Mouse (Mus musculus) midbrain, embryonic 14.5 days (tissue): ENCODE data around the gene Optc. TPM values are rescaled to one million over a fixed set of nuclear protein-coding genes. Genes with fewer than 3 reads are reported as not detected.

ENCODE experiments used
- ATAC-seq: fragments of 200-750 bp; cut with Nextera tagmentation; 2 replicates; pipeline ENCODE4 v1.8.0; 2017; ENCODE audit warnings: moderate number of reproducible peaks, moderate library complexity; ENCODE audit not compliant: low FRiP score, low TSS enrichment
- DNase-seq: peaks from one replicate; pipeline ENCODE4 v3.0.0-alpha.2; 2015
- H3K27ac ChIP-seq: fragments of 300-500 bp; sonication (generic); replicated peaks from 2 replicates; pipeline ENCODE4 v1.5.1; 2014; ENCODE audit warnings: mild to moderate bottlenecking, low read depth, low read length, moderate library complexity
- H3K27me3 ChIP-seq: fragments of 300-500 bp; sonication (generic); 2 replicates; pipeline ENCODE4 v1.6.1; 2014; ENCODE audit warnings: low read length, control low read depth, mixed read lengths; ENCODE audit not compliant: control insufficient read depth, insufficient read depth
- H3K36me3 ChIP-seq: fragments of 300-500 bp; sonication (generic); 2 replicates; pipeline ENCODE4 v1.6.1; 2014; ENCODE audit warnings: low read length, control low read depth; ENCODE audit not compliant: control insufficient read depth, insufficient read depth
- H3K4me1 ChIP-seq: fragments of 300-500 bp; sonication (generic); 2 replicates; pipeline ENCODE4 v1.6.1; 2014; ENCODE audit warnings: mild to moderate bottlenecking, antibody characterized with exemption, low read length, control low read depth; ENCODE audit not compliant: control insufficient read depth, insufficient read depth
- H3K4me2 ChIP-seq: fragments of 300-500 bp; sonication (generic); 2 replicates; pipeline ENCODE4 v1.6.1; 2014; ENCODE audit warnings: mild to moderate bottlenecking, low read length, moderate library complexity
- H3K4me3 ChIP-seq: fragments of 300-500 bp; sonication (generic); replicated peaks from 2 replicates; pipeline ENCODE4 v1.5.1; 2014; ENCODE audit warnings: low read depth, low read length
- H3K9ac ChIP-seq: fragments of 300-500 bp; sonication (generic); replicated peaks from 2 replicates; pipeline ENCODE4 v1.6.1; 2014; ENCODE audit warnings: mild to moderate bottlenecking, low read length, moderate library complexity
- H3K9me3 ChIP-seq: fragments of 300-500 bp; sonication (generic); 2 replicates; pipeline ENCODE4 v1.6.1; 2016; ENCODE audit warnings: low read length, control low read depth, mixed read lengths; ENCODE audit not compliant: control insufficient read depth
- WGBS: fragments of 180-500 bp; shearing (Covaris S2); extraction: QIAGEN DNeasy Blood & Tissue Kit; methylation state at CpG from one replicate; pipeline ENCODE4 v1.1.7; 2014; 5-methylcytosine and 5-hydroxymethylcytosine counted together
- polyA plus RNA-seq: library from polyadenylated mRNA; unstranded; fragments of >200 nt; fragmentation: Nextera tagmentation; extraction: Ambion mirVana; gene quantifications from 2 replicates; pipeline ENCODE4 v1.2.1, GENCODE M21; 2014

Gene Optc
- polyA plus RNA-seq, 1 experiment from 2014 or later: 3.5 TPM

DNA sequence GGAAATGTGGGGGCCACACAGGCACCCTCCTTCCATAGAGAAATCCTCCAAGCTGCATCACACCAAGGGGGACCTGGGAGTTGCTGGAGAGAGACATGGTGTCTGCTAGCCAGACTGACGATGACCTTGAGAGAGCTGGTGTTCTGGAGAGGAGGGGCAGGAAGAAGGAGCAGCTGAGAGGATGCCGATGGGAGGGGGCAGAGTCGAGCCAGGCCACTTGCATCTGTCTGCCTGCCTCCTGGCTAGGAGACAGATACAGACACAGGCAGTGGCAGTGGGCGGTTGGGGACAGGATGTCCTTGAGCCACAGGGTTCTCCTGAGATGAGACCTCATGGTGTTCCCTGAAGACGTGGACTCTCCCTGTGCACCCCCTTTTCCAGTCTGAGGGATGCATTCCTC, 16.3 kb downstream of the Optc start:
- WGBS: 29% methylated on average over 5 of the region's 5 CpGs
- ATAC-seq (no peak), DNase-seq (no peak)
- Histone ChIP-seq H3K27me3 (no peaks in the 10 kb centered on the region), H3K9me3 (no peaks in the 10 kb centered on the region), H3K4me3 (no peak overlapping the region), H3K4me1 (peaks cover 43% of the 10 kb centered on the region), H3K9ac (no peak overlapping the region), H3K27ac (no peak overlapping the region), H3K4me2 (no peak overlapping the region), H3K36me3 (no peaks in the 10 kb centered on the region)

DNA sequence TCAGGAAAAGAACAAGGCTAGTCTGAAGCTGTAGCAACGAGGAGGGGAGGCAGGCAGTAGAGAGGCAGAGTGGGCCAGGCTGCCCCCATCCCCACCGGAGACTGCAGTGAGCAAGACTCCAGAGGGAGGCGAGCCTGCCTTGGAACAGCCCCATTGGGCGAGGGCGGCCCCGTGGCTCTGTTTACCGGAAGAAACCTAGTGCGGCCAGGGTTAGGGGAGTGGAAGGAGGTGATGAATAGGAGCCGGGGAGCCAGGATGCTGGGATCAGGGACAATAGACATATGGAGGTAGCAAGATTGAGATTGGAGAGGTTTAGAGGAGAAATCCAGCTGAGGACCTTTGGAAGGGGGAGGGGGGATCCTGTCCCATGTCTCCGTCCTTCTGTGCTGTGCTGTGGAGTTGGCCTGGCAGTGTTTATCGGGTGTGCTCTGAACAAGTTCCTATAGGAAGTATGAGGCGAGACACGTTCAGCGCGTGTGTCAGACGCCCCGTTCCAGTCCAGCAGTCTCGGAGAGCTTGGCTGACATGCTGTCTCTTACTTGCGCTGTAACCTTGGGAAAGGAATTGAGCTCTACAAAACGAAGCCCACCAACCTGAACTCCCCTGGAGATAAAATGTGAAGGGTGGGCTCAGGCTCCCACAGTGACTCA, 17.7 kb downstream of the Optc start:
- no peaks in the 10 kb centered on the region for H3K9me3 ChIP-seq
- peak overlapping the region; percentile 29; the same call in 1 of the 2 replicates for H3K9ac ChIP-seq
- H3K4me1 ChIP-seq: peaks cover 49% of the 10 kb centered on the region
- peak; percentile 50 for DNase-seq
- peak overlapping the region; percentile 43 for H3K4me2 ChIP-seq
- no peak; the same call in 1 of the 2 replicates for ATAC-seq
- no peaks in the 10 kb centered on the region for H3K36me3 ChIP-seq
- no peak overlapping the region for H3K4me3 ChIP-seq
- H3K27ac ChIP-seq: no peak overlapping the region
- no peaks in the 10 kb centered on the region for H3K27me3 ChIP-seq
- 15% methylated on average over 20 of the region's 20 CpGs for WGBS

DNA sequence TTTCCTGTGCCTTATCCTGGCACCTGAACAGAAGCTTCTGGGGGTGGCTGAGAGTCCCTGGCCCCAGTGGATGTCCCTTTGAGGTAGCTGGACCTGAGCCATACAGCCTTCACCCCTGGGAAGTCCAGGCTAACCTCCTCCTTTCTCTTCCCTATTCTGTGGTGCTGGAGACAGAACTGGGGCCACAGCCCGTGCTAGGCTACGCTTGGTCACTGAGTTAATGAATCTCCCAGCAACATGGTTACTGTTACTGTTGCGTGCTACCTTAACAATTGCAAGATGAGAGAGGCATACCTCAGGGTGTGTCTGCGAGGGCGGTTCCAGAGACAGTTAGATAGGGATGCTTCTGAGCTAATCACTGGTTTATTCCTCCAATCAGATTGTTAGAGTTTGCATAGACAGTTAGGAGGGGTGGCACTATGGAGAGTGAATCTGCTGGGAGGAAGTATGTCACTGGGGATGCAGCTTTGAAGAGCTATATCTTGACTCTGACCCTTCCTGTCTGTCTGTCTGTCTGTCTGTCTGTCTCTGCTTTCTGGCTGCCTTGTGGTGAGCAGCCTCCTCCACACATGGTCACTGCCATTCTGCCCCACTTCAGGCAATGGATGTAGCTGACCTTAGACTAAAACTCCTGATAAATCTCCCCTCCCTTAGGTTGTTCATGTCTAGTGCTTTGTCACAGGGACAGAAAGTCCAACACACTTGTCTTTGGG, 20.1 kb downstream of the Optc start:
- H3K36me3 ChIP-seq: no peaks in the 10 kb centered on the region
- DNase-seq (no peak), ATAC-seq (no peak)
- H3K4me1 ChIP-seq: peaks cover 44% of the 10 kb centered on the region
- H3K9ac ChIP-seq: no peak overlapping the region; the same call in 1 of the 2 replicates
- no peak overlapping the region for H3K4me3 ChIP-seq
- peak overlapping the region; percentile 5; the same call in 1 of the 2 replicates for H3K27ac ChIP-seq
- no peaks in the 10 kb centered on the region for H3K9me3 ChIP-seq
- no peaks in the 10 kb centered on the region for H3K27me3 ChIP-seq
- no peak overlapping the region for H3K4me2 ChIP-seq
- WGBS: 71% methylated on average over 5 of the region's 5 CpGs

DNA sequence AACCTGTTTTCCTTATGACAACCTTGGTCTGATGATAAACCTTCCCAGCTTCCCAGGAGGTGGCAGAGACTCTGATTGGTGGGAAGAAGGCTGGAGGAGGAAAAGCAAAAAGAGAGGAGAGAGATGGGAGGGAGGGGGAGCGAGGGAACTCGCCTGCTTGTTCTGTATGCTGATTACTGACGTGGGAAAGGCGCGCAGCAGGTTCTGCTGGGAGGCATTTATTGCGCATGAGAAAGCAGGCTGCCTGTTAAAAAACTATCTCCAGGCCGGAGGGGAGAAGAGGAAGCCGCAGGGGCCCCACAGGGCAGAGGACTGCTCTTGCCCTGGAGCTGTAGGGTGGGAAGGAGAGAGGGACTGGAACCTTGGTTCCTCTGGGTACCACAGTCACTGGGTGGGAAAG, 20.8 kb downstream of the Optc start:
- Histone ChIP-seq H3K36me3 (no peaks in the 10 kb centered on the region), H3K9me3 (no peaks in the 10 kb centered on the region), H3K4me3 (no peak overlapping the region), H3K4me1 (peaks cover 48% of the 10 kb centered on the region), H3K27me3 (no peaks in the 10 kb centered on the region), H3K4me2 (peak overlapping the region; percentile 40), H3K9ac (no peak overlapping the region; the same call in 1 of the 2 replicates), H3K27ac (peak overlapping the region; percentile 39; the same call in 1 of the 2 replicates)
- 2% methylated on average over 8 of the region's 8 CpGs for WGBS
- ATAC-seq (0 out of 2 replicates have a peak, but pooled peaks have one; percentile 38), DNase-seq (peak; percentile 82)

DNA sequence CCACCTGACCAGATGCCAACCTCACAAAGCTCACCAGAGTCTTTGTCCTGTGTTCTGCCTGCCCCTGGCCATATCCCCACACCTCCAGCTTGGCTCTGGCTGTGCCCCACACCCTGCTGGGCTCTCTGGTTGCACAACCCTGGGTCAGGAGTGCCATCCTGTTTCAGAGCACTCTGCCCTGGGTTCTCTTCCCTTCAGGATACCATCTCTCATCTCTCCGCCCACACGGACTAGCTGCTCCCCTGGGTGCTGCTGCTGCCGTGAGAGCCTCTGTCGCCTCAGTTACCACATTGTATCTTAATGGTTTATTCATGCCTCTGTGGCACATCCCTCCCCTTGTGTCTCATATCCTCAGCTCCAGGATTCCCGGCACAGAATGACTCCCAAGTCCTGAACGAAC, 21.4 kb downstream of the Optc start:
- Histone ChIP-seq H3K9ac (no peak overlapping the region), H3K4me3 (no peak overlapping the region), H3K4me2 (peak overlapping the region; percentile 40), H3K9me3 (no peaks in the 10 kb centered on the region), H3K27me3 (no peaks in the 10 kb centered on the region), H3K36me3 (no peaks in the 10 kb centered on the region), H3K4me1 (peaks cover 49% of the 10 kb centered on the region), H3K27ac (0 out of 2 replicates have a peak overlapping the region, but pooled peaks have one; percentile 39)
- 11% methylated on average over 6 of the region's 6 CpGs for WGBS
- ATAC-seq (no peak), DNase-seq (peak; percentile 47)

DNA sequence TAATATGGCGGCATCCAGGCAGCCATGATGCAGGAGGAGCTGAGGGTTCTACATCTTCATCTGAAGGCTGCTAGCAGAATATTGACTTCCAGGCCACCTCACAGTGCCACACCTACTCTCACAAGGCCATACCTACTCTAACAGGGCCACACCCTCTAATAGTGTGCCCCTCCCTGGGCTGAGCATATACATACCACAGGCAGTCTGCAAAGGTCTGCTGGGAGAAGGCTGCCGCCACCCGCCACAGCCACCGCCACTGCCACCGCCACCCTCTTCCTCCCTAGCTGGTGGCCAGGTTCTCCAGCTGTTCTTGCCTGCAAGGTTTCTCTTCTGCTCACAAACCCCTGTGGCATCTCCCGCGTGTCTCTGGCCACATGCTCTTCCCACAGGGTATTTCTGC, 22.0 kb downstream of the Optc start:
- no peak overlapping the region for H3K9ac ChIP-seq
- no peaks in the 10 kb centered on the region for H3K36me3 ChIP-seq
- no peaks in the 10 kb centered on the region for H3K9me3 ChIP-seq
- no peak overlapping the region for H3K4me3 ChIP-seq
- H3K27ac ChIP-seq: no peak overlapping the region
- H3K27me3 ChIP-seq: no peaks in the 10 kb centered on the region
- H3K4me2 ChIP-seq: no peak overlapping the region
- H3K4me1 ChIP-seq: peaks cover 44% of the 10 kb centered on the region
- WGBS: 92% methylated on average over 7 of the region's 7 CpGs
- ATAC-seq: no peak; the same call in 1 of the 2 replicates
- DNase-seq: no peak

DNA sequence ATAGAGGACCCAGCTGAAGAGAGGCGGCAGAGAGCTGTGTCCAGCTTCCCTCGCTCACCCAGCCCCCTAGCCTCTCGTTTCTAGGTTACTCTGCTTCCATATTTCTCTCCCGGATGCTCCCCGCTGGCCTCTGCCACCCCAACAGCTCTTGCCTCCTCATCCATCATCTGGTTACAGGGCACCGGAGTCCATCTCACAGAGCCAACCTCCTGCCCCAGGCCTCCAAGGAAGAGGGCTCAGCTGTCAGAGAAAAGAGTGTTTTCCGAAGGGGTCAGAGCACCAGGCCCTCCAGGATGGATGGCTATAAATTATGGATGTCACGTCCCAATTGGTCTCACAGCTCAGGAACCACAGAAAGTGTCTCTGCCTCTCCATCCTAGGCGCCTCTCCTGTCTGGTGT, 23.1 kb downstream of the Optc start:
- no peak for DNase-seq
- Histone ChIP-seq H3K4me1 (peaks cover 34% of the 10 kb centered on the region), H3K4me3 (no peak overlapping the region), H3K4me2 (no peak overlapping the region), H3K27ac (no peak overlapping the region), H3K27me3 (no peaks in the 10 kb centered on the region), H3K9ac (no peak overlapping the region), H3K36me3 (no peaks in the 10 kb centered on the region), H3K9me3 (no peaks in the 10 kb centered on the region)
- ATAC-seq: no peak
- 71% methylated on average over 9 of the region's 9 CpGs for WGBS

DNA sequence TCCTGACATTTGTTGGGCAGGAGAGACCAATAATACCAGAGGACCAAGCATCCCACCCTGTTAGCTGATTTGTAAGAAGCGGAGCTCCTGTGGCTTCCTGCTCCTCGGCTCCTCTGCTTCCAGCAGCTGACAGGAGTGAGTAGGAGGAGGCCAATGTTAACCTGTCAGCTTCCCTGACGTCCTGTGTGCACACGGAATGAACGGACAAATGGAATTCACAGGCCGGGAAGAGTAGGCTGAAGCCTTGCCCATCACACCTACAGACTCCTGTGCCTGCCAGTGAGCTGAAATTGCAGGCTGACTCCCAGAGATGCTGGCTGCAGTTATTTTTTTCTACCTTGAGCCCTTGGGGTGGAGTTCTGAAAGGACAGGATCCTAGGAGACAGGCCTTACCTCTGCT, 23.7 kb downstream of the Optc start:
- Histone ChIP-seq H3K4me2 (no peak overlapping the region), H3K27me3 (no peaks in the 10 kb centered on the region), H3K4me3 (no peak overlapping the region), H3K4me1 (peaks cover 28% of the 10 kb centered on the region), H3K36me3 (no peaks in the 10 kb centered on the region), H3K27ac (no peak overlapping the region), H3K9ac (no peak overlapping the region), H3K9me3 (no peaks in the 10 kb centered on the region)
- ATAC-seq: no peak
- no peak for DNase-seq
- 76% methylated on average over 6 of the region's 6 CpGs for WGBS
